Mouse (Mus musculus) liver, postnatal 0 days (tissue): ENCODE data around the gene Ccdc92b. TPM values are rescaled to one million over a fixed set of nuclear protein-coding genes. Genes with fewer than 3 reads are reported as not detected.

Experiments used
- ATAC-seq: fragments of 200-750 bp; cut with Nextera tagmentation; 2 replicates; pipeline ENCODE4 v1.8.0; 2017; ENCODE audit warnings: mild to moderate bottlenecking, moderate library complexity
- DNase-seq: peaks from one replicate; pipeline ENCODE4 v3.0.0-alpha.2; 2016
- H3K27ac ChIP-seq: fragments of 300-500 bp; sonication (generic); 2 replicates; pipeline ENCODE4 v1.5.1; 2014; ENCODE audit warnings: antibody characterized with exemption, moderate library complexity, mild to moderate bottlenecking, low read depth
- H3K27me3 ChIP-seq: fragments of 300-500 bp; sonication (generic); 2 replicates; pipeline ENCODE4 v1.6.1; 2014; ENCODE audit warnings: low read length, control low read depth, mixed read lengths; ENCODE audit not compliant: insufficient read depth
- H3K36me3 ChIP-seq: fragments of 300-500 bp; sonication (generic); replicated peaks from 2 replicates; pipeline ENCODE4 v1.6.1; 2014; ENCODE audit warnings: mild to moderate bottlenecking, control low read depth, low read length, moderate library complexity, mixed read lengths; ENCODE audit not compliant: insufficient read depth
- H3K4me1 ChIP-seq: fragments of 300-500 bp; sonication (generic); 2 replicates; pipeline ENCODE4 v1.6.1; 2014; ENCODE audit warnings: antibody characterized with exemption, mild to moderate bottlenecking, control low read depth; ENCODE audit not compliant: insufficient read depth
- H3K4me2 ChIP-seq: fragments of 300-500 bp; sonication (generic); 2 replicates; pipeline ENCODE4 v1.6.1; 2014; ENCODE audit warnings: low read depth, mild to moderate bottlenecking, low read length, moderate library complexity, mixed read lengths
- H3K4me3 ChIP-seq: fragments of 300-500 bp; sonication (generic); 2 replicates; pipeline ENCODE4 v1.5.1; 2014; ENCODE audit warnings: low read depth, low read length
- H3K9ac ChIP-seq: fragments of 300-500 bp; sonication (generic); replicated peaks from 2 replicates; pipeline ENCODE4 v1.6.1; 2014; ENCODE audit warnings: mild to moderate bottlenecking, moderate library complexity
- H3K9me3 ChIP-seq: fragments of 300-500 bp; sonication (generic); 2 replicates; pipeline ENCODE4 v1.6.1; 2016; ENCODE audit warnings: mild to moderate bottlenecking, control low read depth, low read length, mixed read lengths
- CTCF ChIP-seq: sonication (generic); IDR thresholded peaks from 2 replicates; pipeline ENCODE4 v1.5.1; 2016; ENCODE audit warnings: antibody characterized with exemption, low read depth
- EP300 ChIP-seq: IDR thresholded peaks from 2 replicates; pipeline ENCODE4 v1.6.1; 2016; ENCODE audit warnings: antibody characterized with exemption, low read depth, mild to moderate bottlenecking
- WGBS: fragments of 180-500 bp; shearing (Covaris S2); extraction: QIAGEN DNeasy Blood & Tissue Kit; methylation state at CpG from one replicate; pipeline ENCODE4 v1.1.7; 2014; ENCODE audit not compliant: insufficient replicate concordance; 5-methylcytosine and 5-hydroxymethylcytosine counted together
- polyA plus RNA-seq: library from polyadenylated mRNA; unstranded; fragments of >200 nt; fragmentation: Nextera tagmentation; extraction: Ambion mirVana; gene quantifications from 2 replicates; pipeline ENCODE4 v1.2.1, GENCODE M21; 2015

The Ccdc92b gene
- polyA plus RNA-seq, 1 experiment from 2014 or later: 2.2 TPM

GRCm38 (mm10) chr11:74655941-74656340 is 36.5 kb downstream of the Ccdc92b start:
- no peaks in the 10 kb centered on the region for H3K27me3 ChIP-seq
- WGBS: 71% methylated on average over 3 of the region's 3 CpGs
- peaks cover 38% of the 10 kb centered on the region for H3K36me3 ChIP-seq
- no peaks in the 10 kb centered on the region for H3K9me3 ChIP-seq
- no peak for DNase-seq
- H3K4me3 ChIP-seq: no peak overlapping the region
- no peak for ATAC-seq
- H3K4me1 ChIP-seq: peaks cover 21% of the 10 kb centered on the region
- H3K27ac ChIP-seq: no peak overlapping the region
- H3K9ac ChIP-seq: no peak overlapping the region
- H3K4me2 ChIP-seq: no peak overlapping the region
- no peak for TF ChIP-seq EP300
- no peak for TF ChIP-seq CTCF

DNA sequence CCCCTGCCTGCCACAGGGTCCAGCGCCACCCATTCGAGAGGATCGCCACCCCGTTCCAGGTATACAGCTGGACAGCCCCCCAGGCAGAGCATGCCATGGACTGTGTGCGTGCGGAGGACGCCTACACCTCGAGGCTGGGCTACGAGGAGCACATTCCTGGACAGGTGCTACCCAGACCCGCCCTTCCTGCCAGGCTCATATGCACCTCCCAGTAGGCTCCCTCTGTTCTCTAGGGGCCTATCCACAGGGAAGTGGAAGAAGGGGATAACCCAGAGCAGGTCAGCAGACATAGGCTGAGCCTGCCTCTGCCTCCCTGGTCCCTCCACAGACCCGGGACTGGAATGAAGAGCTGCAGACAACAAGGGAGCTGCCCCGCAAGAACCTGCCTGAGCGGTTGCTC is 40.9 kb downstream of the Ccdc92b start:
- ATAC-seq (no peak), DNase-seq (no peak)
- no peak overlapping the region for H3K4me2 ChIP-seq
- TF ChIP-seq CTCF: no peak
- TF ChIP-seq EP300: no peak
- no peak overlapping the region for H3K27ac ChIP-seq
- H3K4me3 ChIP-seq: no peak overlapping the region
- no peaks in the 10 kb centered on the region for H3K9me3 ChIP-seq
- 91% methylated on average over 13 of the region's 13 CpGs for WGBS
- no peaks in the 10 kb centered on the region for H3K4me1 ChIP-seq
- no peaks in the 10 kb centered on the region for H3K27me3 ChIP-seq
- peaks cover 71% of the 10 kb centered on the region for H3K36me3 ChIP-seq
- no peak overlapping the region for H3K9ac ChIP-seq

GRCm38 (mm10) chr11:74661641-74662040 is 42.2 kb downstream of the Ccdc92b start:
- H3K27ac ChIP-seq: no peak overlapping the region
- no peak for ATAC-seq
- no peak overlapping the region for H3K4me2 ChIP-seq
- H3K27me3 ChIP-seq: no peaks in the 10 kb centered on the region
- peaks cover 83% of the 10 kb centered on the region for H3K36me3 ChIP-seq
- no peaks in the 10 kb centered on the region for H3K9me3 ChIP-seq
- no peak overlapping the region for H3K9ac ChIP-seq
- 77% methylated on average over 19 of the region's 19 CpGs for WGBS
- no peaks in the 10 kb centered on the region for H3K4me1 ChIP-seq
- H3K4me3 ChIP-seq: no peak overlapping the region
- DNase-seq: peak; percentile 11
- no peak for TF ChIP-seq CTCF
- no peak for TF ChIP-seq EP300

DNA sequence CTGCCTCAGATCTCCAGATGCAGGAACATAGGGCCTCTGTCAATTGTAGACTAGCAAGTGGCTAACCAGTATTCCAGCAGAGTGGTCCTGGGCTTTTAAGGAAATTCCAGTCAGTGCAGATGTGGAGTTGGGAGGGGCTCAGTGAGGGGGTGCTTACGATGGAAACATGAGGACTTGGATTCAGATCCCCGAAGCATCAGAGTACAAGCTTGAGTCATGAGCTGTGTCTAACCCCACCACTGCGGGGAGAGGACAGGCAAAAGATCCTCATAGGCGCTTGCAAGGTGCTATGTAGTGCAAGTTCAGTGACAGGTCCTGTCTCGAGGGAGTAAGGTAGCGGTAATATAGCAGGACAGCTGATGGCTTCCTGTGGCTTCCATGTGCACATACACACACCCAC is 42.8 kb downstream of the Ccdc92b start:
- 78% methylated on average over 6 of the region's 6 CpGs for WGBS
- H3K36me3 ChIP-seq: peaks cover 86% of the 10 kb centered on the region
- no peaks in the 10 kb centered on the region for H3K27me3 ChIP-seq
- TF ChIP-seq EP300 (no peak), CTCF (no peak)
- DNase-seq (peak; percentile 8), ATAC-seq (no peak)
- H3K4me2 ChIP-seq: no peak overlapping the region
- no peaks in the 10 kb centered on the region for H3K4me1 ChIP-seq
- H3K4me3 ChIP-seq: no peak overlapping the region
- H3K27ac ChIP-seq: no peak overlapping the region
- no peaks in the 10 kb centered on the region for H3K9me3 ChIP-seq
- no peak overlapping the region for H3K9ac ChIP-seq

GRCm38 (mm10) chr11:74664279-74664678 is 44.9 kb downstream of the Ccdc92b start:
- ATAC-seq (no peak), DNase-seq (no peak)
- no peak overlapping the region for H3K27ac ChIP-seq
- H3K36me3 ChIP-seq: peaks cover 82% of the 10 kb centered on the region
- no peaks in the 10 kb centered on the region for H3K9me3 ChIP-seq
- TF ChIP-seq CTCF (no peak), EP300 (no peak)
- H3K4me2 ChIP-seq: no peak overlapping the region
- H3K27me3 ChIP-seq: no peaks in the 10 kb centered on the region
- no peaks in the 10 kb centered on the region for H3K4me1 ChIP-seq
- no peak overlapping the region for H3K4me3 ChIP-seq
- 40% methylated on average over 3 of the region's 3 CpGs for WGBS
- no peak overlapping the region for H3K9ac ChIP-seq

DNA sequence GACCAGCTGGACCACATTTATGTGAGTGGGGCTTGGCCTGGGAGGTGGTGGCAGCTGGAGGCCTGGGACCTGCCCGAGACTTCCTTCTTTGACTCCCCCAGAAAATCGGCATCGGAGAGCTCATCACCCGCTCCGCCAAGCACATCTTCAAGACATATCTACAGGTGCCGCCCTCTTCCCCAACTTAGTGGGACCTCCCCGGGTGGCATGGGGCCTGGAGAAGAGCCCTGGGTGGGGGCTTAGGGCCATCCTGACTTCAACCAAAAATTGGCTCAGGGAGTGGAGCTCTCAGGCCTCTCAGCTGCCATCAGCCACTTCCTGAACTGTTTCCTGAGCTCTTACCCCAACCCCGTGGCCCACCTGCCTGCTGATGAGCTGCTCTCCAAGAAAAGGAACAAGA is 45.5 kb downstream of the Ccdc92b start:
- WGBS: 79% methylated on average over 8 of the region's 8 CpGs
- Histone ChIP-seq H3K4me2 (no peak overlapping the region), H3K4me3 (no peak overlapping the region), H3K27me3 (no peaks in the 10 kb centered on the region), H3K27ac (no peak overlapping the region), H3K36me3 (peaks cover 80% of the 10 kb centered on the region), H3K9me3 (no peaks in the 10 kb centered on the region), H3K9ac (no peak overlapping the region), H3K4me1 (no peaks in the 10 kb centered on the region)
- DNase-seq (no peak), ATAC-seq (no peak)
- TF ChIP-seq EP300 (no peak), CTCF (no peak)

- Histone ChIP-seq H3K27me3 (no peaks in the 10 kb centered on the region), H3K27ac (no peak overlapping the region), H3K9ac (no peak overlapping the region), H3K4me1 (no peaks in the 10 kb centered on the region), H3K9me3 (no peaks in the 10 kb centered on the region), H3K4me3 (no peak overlapping the region), H3K36me3 (peaks cover 80% of the 10 kb centered on the region), H3K4me2 (no peak overlapping the region)
- DNase-seq (no peak), ATAC-seq (no peak)
- WGBS: 88% methylated on average over 17 of the region's 17 CpGs
- TF ChIP-seq EP300: no peak
- no peak for TF ChIP-seq CTCF
Measured at GRCm38 (mm10) chr11:74665631-74666283, 46.4 kb downstream of the Ccdc92b start.
